Mouse (Mus musculus) heart, adult 2 months (tissue): ENCODE results near the gene Cdc7. TPM values are rescaled to one million over a fixed set of nuclear protein-coding genes. Genes with fewer than 3 reads are reported as not detected.

Source experiments
- DNase-seq, 2 experiments: peaks; one replicate each; pipeline ENCODE4 v3.0.0; 2021
- H3K27ac ChIP-seq: fragments of 200-600 bp; 2 replicates; pipeline ENCODE4 v1.8.1; 2022
- H3K27me3 ChIP-seq: fragments of 200-500 bp; 2 replicates; pipeline ENCODE4 v1.6.1; 2012; ENCODE audit warnings: mild to moderate bottlenecking, low read length, inconsistent platforms, mixed read lengths; ENCODE audit not compliant: control insufficient read depth, insufficient read depth
- H3K36me3 ChIP-seq: fragments of 200-500 bp; 2 replicates; pipeline ENCODE4 v1.6.1; 2012; ENCODE audit warnings: low read length, inconsistent platforms; ENCODE audit not compliant: control insufficient read depth, insufficient read depth
- H3K4me1 ChIP-seq: fragments of 200-500 bp; 2 replicates; pipeline ENCODE4 v1.6.1; 2011; ENCODE audit warnings: low read length; ENCODE audit not compliant: control insufficient read depth, insufficient read depth
- H3K4me3 ChIP-seq: fragments of 200-600 bp; 2 replicates; pipeline ENCODE4 v1.8.1; 2022
- H3K79me2 ChIP-seq: fragments of 200-500 bp; replicated peaks from 2 replicates; pipeline ENCODE4 v1.6.1; 2012; ENCODE audit warnings: mild to moderate bottlenecking, inconsistent platforms, low read length, moderate library complexity, mixed read lengths; ENCODE audit not compliant: control insufficient read depth, insufficient read depth
- H3K9ac ChIP-seq: fragments of 200-500 bp; 2 replicates; pipeline ENCODE4 v1.6.1; 2012; ENCODE audit warnings: low read depth, mild to moderate bottlenecking, control low read depth, inconsistent platforms, low read length, mixed read lengths
- CTCF ChIP-seq: fragments of 200-600 bp; IDR thresholded peaks from 2 replicates; pipeline ENCODE4 v1.8.1; 2022; ENCODE audit warnings: antibody characterized with exemption, mild to moderate bottlenecking, moderate library complexity
- EP300 ChIP-seq: fragments of 200-500 bp; IDR thresholded peaks from 2 replicates; pipeline ENCODE4 v1.6.1; 2011; ENCODE audit warnings: low read depth, low read length, control low read depth; ENCODE audit not compliant: insufficient read depth
- POLR2A ChIP-seq: fragments of 200-500 bp; IDR thresholded peaks from 2 replicates; pipeline ENCODE4 v1.6.1; 2011; ENCODE audit warnings: mild to moderate bottlenecking, low read depth, low read length, control low read depth; ENCODE audit not compliant: insufficient read depth
- WGBS: fragments of 180-500 bp; shearing (Covaris S2); methylation state at CpG from one replicate; pipeline ENCODE4 v1.1.7; 2018; 5-methylcytosine and 5-hydroxymethylcytosine counted together
- intact Hi-C: fragments of 180-260 bp; cut with DNase I; formaldehyde crosslinking; loops from one replicate; pipeline ENCODE4 v1.15.1; 2025
- polyA plus RNA-seq: library from polyadenylated mRNA; depleted of rRNA; stranded (reverse); fragments of >200 nt; gene quantifications from 2 replicates; pipeline ENCODE4 v1.2.3, GENCODE M21; 2012; rRNA removed
- total RNA-seq, 2 experiments: library from RNA; stranded (reverse); gene quantifications; 2 replicates each; pipeline ENCODE4 v1.2.3; 2021

Cdc7 gene
- total and polyA plus RNA-seq, 3 experiments, result 0.39 to 0.70 (median 0.59) TPM

- H3K27ac ChIP-seq, result no peak overlapping the region
- intact Hi-C loops, result no loop called here
- H3K27me3 ChIP-seq, result no peaks in the 10 kb centered on the region
- peaks cover 9% of the 10 kb centered on the region for H3K4me1 ChIP-seq
- no peak overlapping the region for H3K4me3 ChIP-seq
- H3K79me2 ChIP-seq, result no peaks in the 10 kb centered on the region
- no peaks in the 10 kb centered on the region for H3K36me3 ChIP-seq
- no peak for DNase-seq
- H3K9ac ChIP-seq, result no peak overlapping the region
- 34% methylated on average over 1 of the region's 1 CpGs for WGBS
- TF ChIP-seq CTCF (no peak), EP300 (no peak), POLR2A (no peak)
These were observed 64.4 kb downstream of the Cdc7 start for GRCm38 (mm10) chr5:107028557-107028956.

- no peak for DNase-seq
- Histone ChIP-seq H3K36me3 (no peaks in the 10 kb centered on the region), H3K4me1 (peaks cover 7% of the 10 kb centered on the region), H3K27ac (no peak overlapping the region), H3K9ac (no peak overlapping the region), H3K4me3 (no peak overlapping the region), H3K27me3 (no peaks in the 10 kb centered on the region), H3K79me2 (no peaks in the 10 kb centered on the region)
- WGBS, result 77% methylated on average over 4 of the region's 4 CpGs
- TF ChIP-seq POLR2A (no peak), EP300 (no peak), CTCF (no peak)
- intact Hi-C loops, result no loop called here
These were observed 65.7 kb downstream of the Cdc7 start for GRCm38 (mm10) chr5:107029801-107030200.

DNA sequence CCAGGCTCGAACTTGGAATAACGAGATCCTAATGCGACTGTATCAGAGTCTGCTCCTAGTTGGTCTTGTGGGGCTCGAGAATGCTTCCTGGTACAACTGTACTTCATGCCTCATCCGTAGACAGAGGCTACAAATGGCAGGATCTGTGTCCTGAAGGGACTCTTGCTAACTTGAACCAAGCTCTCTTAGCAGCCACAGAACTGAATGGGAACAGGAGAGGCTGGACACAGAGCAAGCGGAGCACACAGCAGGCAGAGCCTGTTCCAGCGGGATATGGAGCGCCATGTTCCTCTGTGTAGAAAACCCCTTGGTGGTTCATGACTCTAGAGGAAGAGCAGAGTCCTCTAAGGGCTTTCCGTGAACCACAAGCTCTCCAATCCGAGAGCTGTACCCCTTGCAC lies 66.7 kb downstream of the Cdc7 start:
- no peak overlapping the region for H3K9ac ChIP-seq
- WGBS, result 95% methylated on average over 10 of the region's 10 CpGs
- no peaks in the 10 kb centered on the region for H3K36me3 ChIP-seq
- TF ChIP-seq CTCF (no peak), EP300 (no peak), POLR2A (no peak)
- DNase-seq, result no peak
- no peak overlapping the region for H3K27ac ChIP-seq
- H3K4me1 ChIP-seq, result peaks cover 3% of the 10 kb centered on the region
- intact Hi-C loops, result no loop called here
- H3K27me3 ChIP-seq, result no peaks in the 10 kb centered on the region
- no peaks in the 10 kb centered on the region for H3K79me2 ChIP-seq
- no peak overlapping the region for H3K4me3 ChIP-seq

Other genes with a start within 250 kb of the Cdc7 start
- not detected for gene Hfm1, start 38.0 kb upstream of the Cdc7 start, total RNA-seq
- not detected in 2 replicates for gene Hfm1, start 38.0 kb upstream of the Cdc7 start, polyA plus RNA-seq